Mouse (Mus musculus): ENCODE measurements around the gene Rgs11. TPM values are rescaled to one million over a fixed set of nuclear protein-coding genes. Genes with fewer than 3 reads are reported as not detected.

The Rgs11 gene
- polyA plus RNA-seq, 1 experiment from 2014 or later: 1.7 TPM

- Histone ChIP-seq H3K27me3 (replicated peaks; ENCODE audit: control insufficient read depth, insufficient read depth, low read length) (no peaks in the 10 kb centered on the region), H3K4me2 (ENCODE audit: low read length) (peak overlapping the region; percentile 85), H3K27ac (ENCODE audit: low read depth, low read length) (peak overlapping the region; percentile 97), H3K36me3 (ENCODE audit: control insufficient read depth, insufficient read depth, low read length) (peaks cover 27% of the 10 kb centered on the region), H3K9me3 (replicated peaks; ENCODE audit: control insufficient read depth, low read length) (no peaks in the 10 kb centered on the region), H3K4me3 (ENCODE audit: low read depth, low read length) (peak overlapping the region; percentile 94), H3K4me1 (ENCODE audit: control insufficient read depth, insufficient read depth, low read length) (peaks cover 9% of the 10 kb centered on the region), H3K9ac (ENCODE audit: low read length) (peak overlapping the region; percentile 97)
- DNase-seq (ENCODE audit: low spot score) (no peak), ATAC-seq (0 out of 2 replicates have a peak, but pooled peaks have one; percentile 2)
- 0% methylated on average over 24 of the region's 24 CpGs for WGBS
Observed at GRCm38 (mm10) chr17:26253399-26253798, 50.6 kb downstream of the Rgs11 start.

- peaks cover 44% of the 10 kb centered on the region for H3K36me3 ChIP-seq (ENCODE audit: control insufficient read depth, insufficient read depth, low read length)
- ATAC-seq: no peak
- H3K27me3 ChIP-seq (replicated peaks; ENCODE audit: control insufficient read depth, insufficient read depth, low read length): no peaks in the 10 kb centered on the region
- H3K4me2 ChIP-seq (ENCODE audit: low read length): no peak overlapping the region
- WGBS: 94% methylated on average over 7 of the region's 7 CpGs
- no peak for DNase-seq (ENCODE audit: low spot score)
- H3K4me1 ChIP-seq (ENCODE audit: control insufficient read depth, insufficient read depth, low read length): peaks cover 9% of the 10 kb centered on the region
- H3K4me3 ChIP-seq (ENCODE audit: low read depth, low read length): no peak overlapping the region
- H3K9me3 ChIP-seq (replicated peaks; ENCODE audit: control insufficient read depth, low read length): no peaks in the 10 kb centered on the region
- H3K27ac ChIP-seq (ENCODE audit: low read depth, low read length): no peak overlapping the region
- H3K9ac ChIP-seq (ENCODE audit: low read length): no peak overlapping the region
Observed at GRCm38 (mm10) chr17:26255313-26255712, 52.6 kb downstream of the Rgs11 start.

Other genes starting within 250 kb of the Rgs11 start
- gene Capn15, start 217.2 kb upstream of the Rgs11 start, polyA plus RNA-seq (2014; fragmentation: Nextera tagmentation; extraction: Ambion mirVana): 17.0 and 20.3 TPM in 2 replicates
- gene Rab11fip3, start 133.4 kb upstream of the Rgs11 start, polyA plus RNA-seq (2014; fragmentation: Nextera tagmentation; extraction: Ambion mirVana): 15.2 and 20.5 TPM in 2 replicates
- gene Decr2, start 112.6 kb upstream of the Rgs11 start, polyA plus RNA-seq (2014; fragmentation: Nextera tagmentation; extraction: Ambion mirVana): 13.6 and 14.4 TPM in 2 replicates
- 31.3 and 40.0 TPM in 2 replicates for gene Nme4, start 107.3 kb upstream of the Rgs11 start, polyA plus RNA-seq (2014; fragmentation: Nextera tagmentation; extraction: Ambion mirVana)
- 1.5 and 1.9 TPM in 2 replicates for gene Tmem8, start 89.7 kb upstream of the Rgs11 start, polyA plus RNA-seq (2014; fragmentation: Nextera tagmentation; extraction: Ambion mirVana)
- gene Mrpl28, start 79.5 kb upstream of the Rgs11 start, polyA plus RNA-seq (2014; fragmentation: Nextera tagmentation; extraction: Ambion mirVana): 242 and 250 TPM in 2 replicates
- gene Axin1, start 64.3 kb upstream of the Rgs11 start, polyA plus RNA-seq (2014; fragmentation: Nextera tagmentation; extraction: Ambion mirVana): 10.3 and 11.0 TPM in 2 replicates
- gene Pdia2, start 3.9 kb upstream of the Rgs11 start, polyA plus RNA-seq (2014; fragmentation: Nextera tagmentation; extraction: Ambion mirVana): not detected in 2 replicates
- gene Arhgdig, start 4.8 kb downstream of the Rgs11 start, polyA plus RNA-seq (2014; fragmentation: Nextera tagmentation; extraction: Ambion mirVana): 33.8 and 44.4 TPM in 2 replicates
- 15.8 and 21.4 TPM in 2 replicates for gene Fam234a, start 41.3 kb downstream of the Rgs11 start, polyA plus RNA-seq (2014; fragmentation: Nextera tagmentation; extraction: Ambion mirVana)
- gene Luc7l, start 49.9 kb downstream of the Rgs11 start, polyA plus RNA-seq (2014; fragmentation: Nextera tagmentation; extraction: Ambion mirVana): 81.4 and 101 TPM in 2 replicates
- 2.0 and 3.2 TPM in 2 replicates for gene Neurl1b, start 211.9 kb downstream of the Rgs11 start, polyA plus RNA-seq (2014; fragmentation: Nextera tagmentation; extraction: Ambion mirVana)